Mouse (Mus musculus): ENCODE data around the gene Btbd7.

GRCm38 (mm10) chr12:102831888-102832287, 46.4 kb downstream of the Btbd7 start:
- TF ChIP-seq POLR2A (IDR thresholded peaks at IDR 0.05; ENCODE audit: extremely low read depth, insufficient read depth, low read length) (no peak), CTCF (IDR thresholded peaks at IDR 0.05; ENCODE audit: extremely low read depth, insufficient read depth, low read length) (no peak)
